Mouse (Mus musculus): ENCODE results near the gene Ostm1.

Ostm1 gene

DNA sequence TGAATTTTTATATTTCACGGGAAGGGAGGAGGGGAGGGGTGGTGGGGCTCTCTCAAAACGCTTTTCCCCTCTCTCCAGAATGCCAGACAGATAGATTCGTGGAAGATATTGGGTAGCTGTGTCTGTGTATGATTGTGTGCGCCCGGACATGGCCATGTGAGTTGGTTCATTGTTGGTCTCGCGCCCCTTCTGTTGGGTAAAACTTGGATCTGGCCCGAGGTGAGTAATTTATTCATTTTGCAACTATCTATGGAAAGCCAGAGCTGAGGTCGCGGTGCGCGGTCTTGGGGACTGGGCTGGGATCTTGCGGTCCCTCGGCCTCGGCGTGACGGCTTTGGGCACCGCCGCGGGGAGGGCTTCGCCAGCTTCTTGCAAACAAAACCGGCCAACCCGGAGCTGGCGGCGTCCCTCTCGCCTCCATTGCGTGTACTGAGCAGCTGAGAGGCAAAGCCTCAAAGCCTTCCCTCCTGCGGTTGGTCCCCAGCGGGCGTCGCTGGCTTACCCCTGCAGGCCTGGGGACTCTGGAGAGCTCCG is 347 bp downstream of the Ostm1 start:
- DNase-seq: no peak

DNA sequence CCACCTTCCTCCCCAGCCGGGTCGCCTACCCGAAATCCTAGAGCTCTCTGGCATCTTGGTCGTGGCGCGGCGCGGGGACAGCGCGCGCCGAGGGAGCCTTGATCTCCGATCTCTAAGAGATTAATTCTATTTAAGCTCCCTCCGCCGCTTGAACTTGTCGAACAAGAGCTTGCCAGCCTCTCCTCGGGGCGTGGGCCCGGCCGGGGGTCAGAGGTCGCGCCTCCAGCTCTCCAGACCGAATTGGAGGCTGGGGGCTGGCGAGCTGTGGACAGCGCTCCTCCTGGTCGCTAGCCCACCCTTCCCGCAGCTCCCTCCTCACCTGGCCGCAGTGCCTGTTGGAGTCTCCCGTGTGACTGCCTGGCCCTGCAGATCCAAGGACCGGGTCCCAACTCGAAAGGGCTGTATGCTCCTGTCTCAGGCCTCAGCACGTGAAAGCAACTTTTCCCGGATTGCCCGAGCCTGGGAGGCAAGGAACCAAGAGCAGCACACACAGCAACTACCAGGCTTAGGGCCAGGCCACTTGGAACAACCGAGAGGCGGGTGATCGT is 888 bp downstream of the Ostm1 start:
- no peak for DNase-seq

GRCm38 (mm10) chr10:42585156-42585555 is 1.5 kb downstream of the Ostm1 start:
- no peak for DNase-seq

DNA sequence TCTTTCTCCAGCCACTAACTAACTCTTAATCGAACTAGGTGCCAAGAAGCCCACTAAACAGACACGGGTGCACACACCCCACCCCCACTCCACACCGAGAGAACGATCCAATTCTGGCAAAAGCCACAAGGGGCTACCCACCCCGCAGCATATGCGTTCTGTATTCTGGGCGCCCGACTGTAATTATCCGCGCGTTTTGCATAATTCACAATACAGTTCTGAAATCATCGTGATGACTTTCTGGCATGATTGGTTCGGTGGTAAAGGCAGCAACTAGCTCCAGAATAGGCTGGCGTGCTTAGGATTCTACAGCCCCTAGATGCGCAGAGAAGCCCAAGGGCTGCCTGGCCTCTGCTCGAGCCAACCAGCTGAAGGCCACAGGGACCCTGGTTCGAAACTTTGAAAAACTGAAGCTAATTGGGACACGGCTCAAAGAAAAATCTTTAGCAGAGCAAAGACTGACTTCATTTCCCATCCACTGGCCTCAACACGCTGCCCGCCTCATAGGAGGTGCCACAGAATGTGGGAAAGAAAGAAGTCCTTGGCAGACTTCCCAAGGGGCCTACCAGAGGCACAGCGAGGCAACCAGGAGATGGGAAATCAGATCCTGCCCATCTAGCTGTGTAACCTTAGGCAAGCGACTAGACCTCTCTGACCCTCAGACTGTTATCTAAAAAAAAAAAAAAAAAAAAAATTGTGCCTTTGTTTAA is 2.1 kb downstream of the Ostm1 start:
- no peak for DNase-seq

GRCm38 (mm10) chr10:42587961-42588750 is 4.5 kb downstream of the Ostm1 start:
- DNase-seq: no peak

- DNase-seq: no peak
Measured at GRCm38 (mm10) chr10:42589505-42589904, 5.9 kb downstream of the Ostm1 start.

DNA sequence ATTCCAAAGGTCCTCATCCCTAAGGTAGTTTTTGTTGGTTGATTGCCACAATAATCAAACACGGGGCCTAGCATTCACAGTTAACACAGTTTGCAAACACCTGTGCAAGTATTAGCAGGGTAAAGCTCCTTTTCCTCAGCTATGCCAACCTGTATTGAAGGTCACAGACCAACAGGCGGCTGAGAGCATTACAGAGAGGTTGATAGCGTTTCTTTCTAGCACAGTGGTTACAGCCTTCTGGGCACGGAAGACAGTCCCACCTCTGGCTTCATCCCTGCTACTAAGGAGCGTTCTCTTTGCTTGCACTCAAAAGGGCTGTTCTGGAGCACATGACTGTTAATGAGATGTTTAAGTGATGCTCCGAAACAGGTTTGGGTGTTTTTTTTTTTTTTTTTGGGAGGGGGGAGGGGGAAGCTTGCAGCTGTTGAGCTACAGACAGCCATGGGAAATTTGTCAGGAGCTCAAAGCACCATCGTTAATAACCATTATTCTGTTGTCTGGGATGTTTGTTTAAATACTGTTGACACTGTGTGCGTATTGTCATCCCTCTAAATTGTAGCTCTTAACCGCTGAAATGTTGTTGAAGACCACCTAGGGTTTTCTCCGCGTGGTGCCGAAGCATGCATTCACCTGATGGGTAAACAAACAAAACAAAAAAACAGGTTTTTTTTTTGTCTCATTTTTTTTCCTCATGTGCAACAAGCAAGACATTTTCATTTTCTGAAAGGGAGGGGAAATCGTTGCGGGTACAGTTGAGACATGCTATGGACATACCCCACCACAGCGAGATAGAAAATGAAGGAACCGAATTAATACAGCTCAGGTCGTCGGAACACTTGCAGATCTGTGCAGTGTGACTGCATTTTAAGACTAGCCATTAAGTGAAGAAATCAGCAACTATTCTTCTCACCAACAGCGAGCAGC is 6.9 kb downstream of the Ostm1 start:
- DNase-seq: no peak

DNA sequence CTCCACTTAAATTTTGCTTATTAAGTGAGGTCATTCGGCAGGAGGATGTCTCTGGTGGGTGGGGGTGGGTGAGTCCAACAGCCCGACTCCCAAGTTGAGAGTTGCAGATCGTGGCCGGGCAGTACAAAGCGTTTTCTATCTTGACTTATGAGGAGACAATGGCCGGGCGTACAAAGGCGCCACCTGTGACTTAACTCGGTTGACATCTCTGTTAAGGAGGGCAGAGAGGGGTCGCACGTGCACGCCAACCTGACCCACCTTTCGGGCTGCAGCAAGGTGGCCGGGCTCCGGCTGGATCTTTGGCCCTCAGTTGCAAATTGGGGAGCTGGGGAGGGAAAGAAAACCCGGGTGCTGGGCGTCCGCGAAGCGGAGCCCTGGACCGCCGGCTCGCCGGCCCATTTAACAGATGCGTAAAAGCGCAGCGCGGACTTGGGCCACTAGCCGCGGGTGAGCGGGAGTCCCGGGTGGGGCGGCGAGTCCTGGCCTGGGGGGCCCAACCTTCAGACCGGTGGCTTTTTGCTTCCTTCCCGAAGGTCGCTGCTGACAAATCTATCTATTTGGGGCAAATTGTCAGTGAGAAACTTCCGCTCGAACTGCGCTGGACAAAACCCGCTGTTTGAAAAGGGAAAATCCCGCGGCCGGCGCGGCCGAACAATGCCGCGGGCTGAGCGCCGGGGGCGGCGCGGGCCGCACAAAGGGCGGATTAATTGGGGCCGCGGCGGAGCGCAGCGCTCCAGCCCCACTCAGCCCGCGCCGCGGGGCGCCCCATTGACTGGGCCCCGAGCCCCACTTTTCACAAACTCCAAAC is 7.8 kb downstream of the Ostm1 start:
- no peak for DNase-seq

DNA sequence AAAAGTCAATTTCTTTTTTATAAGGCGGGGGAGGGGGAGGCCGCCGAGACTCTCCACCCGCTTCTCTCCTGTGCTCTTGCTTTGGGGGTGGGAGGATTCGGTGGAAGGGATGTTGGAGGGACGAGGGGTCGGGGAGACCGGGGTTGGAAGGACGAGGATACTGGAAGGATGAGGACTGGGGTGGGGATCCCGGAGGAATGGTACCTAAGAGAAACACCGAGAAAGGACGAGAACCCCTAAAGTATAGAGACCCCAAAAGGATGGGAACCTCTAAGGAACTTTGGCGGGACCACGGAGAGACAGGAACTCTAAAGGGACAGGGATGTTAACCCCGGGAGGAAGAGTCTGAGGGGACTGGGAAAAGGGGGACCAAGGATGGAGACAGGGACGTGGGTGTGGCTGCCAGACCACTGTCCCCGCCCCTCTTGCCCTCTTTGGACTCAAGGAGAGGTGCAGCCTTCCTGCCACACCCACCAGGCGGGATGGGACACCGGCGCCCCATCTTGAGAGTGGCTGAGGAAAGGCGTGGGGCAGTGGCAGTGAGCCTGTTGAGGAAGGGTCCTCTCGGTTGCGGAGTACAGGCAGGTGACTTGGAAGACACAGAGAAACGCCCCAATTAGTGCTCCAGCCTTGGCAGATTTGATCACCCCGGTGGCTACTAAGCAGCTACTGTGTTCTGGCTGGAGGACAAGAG is 8.5 kb downstream of the Ostm1 start:
- no peak for DNase-seq

GRCm38 (mm10) chr10:42593201-42593600 is 9.6 kb downstream of the Ostm1 start:
- DNase-seq: no peak

DNA sequence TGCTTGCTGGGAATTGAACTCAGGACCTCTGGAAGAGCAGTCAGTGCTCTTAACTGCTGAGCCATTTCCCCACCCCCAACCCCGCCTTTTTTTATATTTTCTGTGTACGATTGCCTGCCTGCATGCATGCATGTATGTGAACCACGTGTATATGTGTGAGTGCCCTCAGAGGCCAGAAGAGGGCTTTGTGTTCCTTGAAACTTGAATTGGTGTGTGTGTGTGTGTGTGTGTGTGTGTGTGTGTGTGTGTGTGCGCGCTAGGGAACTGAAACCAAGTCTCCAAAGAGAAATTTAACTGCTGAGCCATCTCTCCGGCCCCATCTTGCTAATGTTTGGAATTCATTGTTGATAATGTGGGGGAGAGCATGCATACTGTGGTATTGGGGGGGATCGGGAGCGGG is 15.0 kb downstream of the Ostm1 start:
- no peak for DNase-seq

DNA sequence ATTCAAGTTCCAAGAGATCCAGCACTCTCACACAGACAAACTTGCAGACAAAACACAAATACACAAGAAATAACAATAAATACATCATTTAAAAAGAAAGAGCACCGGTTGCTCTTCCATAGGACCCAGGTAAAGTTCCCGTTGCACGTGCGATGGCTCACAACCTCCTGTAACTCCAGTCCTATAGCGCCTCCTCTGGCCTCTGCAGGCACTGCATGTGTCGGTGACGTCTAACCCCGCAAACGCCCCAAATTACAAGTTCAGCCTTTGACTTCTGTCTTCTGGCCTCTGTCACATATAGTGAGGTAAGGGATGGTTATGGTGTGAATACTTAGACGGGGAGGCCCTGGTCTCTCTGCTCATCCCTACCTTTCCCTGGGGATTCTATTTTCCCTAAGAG is 17.9 kb downstream of the Ostm1 start:
- DNase-seq: no peak

DNA sequence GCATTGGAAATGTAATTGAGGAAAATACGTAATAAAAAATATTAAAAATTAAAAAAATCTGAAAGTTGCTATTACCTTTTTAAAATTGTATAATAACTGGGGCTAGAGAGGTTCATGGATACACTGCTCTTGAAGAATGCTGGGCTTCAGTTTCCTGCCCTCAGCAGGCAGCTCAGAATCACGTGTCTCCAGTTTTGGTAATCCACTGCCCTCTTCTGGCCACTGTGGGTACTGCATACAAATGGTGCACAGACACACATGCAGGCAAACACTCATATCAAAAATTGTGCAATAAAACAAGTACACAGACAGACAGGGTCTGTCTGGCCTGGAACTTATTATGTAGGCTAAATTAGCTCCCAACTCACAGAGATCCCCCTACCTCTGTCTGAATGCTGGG is 21.3 kb downstream of the Ostm1 start:
- no peak for DNase-seq

- no peak for DNase-seq
Measured at GRCm38 (mm10) chr10:42606757-42607156, 23.1 kb downstream of the Ostm1 start.

- no peak for DNase-seq
Measured at GRCm38 (mm10) chr10:42613075-42613474, 29.5 kb downstream of the Ostm1 start.

DNA sequence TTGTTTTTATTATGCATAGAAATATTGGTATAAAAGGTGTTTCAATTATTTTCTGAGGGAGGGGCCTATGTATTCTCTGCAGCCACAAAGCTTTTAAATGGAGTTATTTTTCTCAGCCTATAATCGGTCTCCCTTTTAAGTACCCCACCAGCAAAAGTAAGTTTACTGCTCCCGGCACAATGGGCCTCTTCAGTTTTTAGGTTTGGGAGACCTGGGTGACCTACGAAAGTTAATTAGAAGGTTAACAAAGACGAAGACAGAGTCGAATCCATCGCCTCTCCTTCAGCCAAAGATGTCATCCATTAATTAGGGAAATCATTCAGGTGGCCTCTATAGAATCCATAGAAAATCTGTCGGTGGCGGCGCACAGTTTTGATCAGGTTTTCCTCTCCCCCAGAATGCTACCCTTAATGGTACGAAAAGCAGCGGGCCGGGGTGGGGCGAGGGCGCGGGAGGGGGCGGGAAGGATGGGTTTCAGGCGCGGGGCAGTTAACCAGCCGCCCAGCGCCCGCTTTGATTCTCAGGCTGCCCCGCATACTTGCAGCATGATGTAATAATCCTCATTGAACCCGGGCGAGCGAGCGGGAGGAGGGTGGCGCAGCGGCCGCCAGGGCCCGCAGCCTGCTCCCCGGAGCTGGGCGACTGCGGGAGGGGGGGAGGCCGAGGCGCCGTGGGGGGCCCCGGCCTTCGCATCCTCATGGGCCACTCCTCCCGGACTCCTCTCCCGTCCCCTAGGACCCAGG is 30.2 kb downstream of the Ostm1 start:
- no peak for DNase-seq

DNA sequence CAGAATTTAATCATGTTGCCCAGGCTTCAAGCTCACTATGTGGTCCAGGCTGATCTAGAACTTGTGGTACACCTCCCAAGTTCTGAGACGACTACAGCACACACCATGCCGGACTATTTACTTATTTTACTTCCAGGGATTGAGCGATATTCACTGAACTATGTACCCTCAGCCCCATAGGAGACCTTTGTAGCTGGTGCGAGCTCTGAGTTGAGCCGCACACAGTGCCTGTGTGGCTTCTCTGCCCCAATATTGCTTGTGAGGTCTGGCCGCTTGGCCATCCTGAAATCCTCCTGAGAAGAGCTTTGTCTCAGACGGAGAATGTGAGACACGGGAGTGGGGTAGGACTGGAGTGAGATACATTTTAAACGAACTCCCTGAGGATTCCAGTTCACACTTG is 31.1 kb downstream of the Ostm1 start:
- no peak for DNase-seq

- no peak for DNase-seq
Measured at GRCm38 (mm10) chr10:42618291-42618690, 34.7 kb downstream of the Ostm1 start.

DNA sequence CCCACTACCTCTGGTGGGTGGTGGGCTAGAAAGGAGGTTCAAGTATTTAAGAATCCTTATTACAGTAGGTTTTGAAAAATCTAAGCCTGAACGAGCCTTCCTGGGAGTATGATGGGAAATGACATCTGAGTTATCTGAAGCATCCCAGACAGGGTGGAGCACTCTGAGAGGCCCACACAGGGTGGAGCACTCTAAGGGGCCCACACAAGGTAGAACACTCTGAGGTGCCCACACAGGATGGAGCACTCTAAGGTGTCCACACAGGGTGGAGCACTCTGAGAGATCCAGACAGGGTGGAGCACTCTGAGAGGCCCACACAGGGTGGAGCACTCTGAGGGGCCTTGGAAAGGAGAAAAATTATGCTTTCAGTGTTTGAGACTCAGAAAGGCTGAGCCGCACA is 42.3 kb downstream of the Ostm1 start:
- DNase-seq: no peak

DNA sequence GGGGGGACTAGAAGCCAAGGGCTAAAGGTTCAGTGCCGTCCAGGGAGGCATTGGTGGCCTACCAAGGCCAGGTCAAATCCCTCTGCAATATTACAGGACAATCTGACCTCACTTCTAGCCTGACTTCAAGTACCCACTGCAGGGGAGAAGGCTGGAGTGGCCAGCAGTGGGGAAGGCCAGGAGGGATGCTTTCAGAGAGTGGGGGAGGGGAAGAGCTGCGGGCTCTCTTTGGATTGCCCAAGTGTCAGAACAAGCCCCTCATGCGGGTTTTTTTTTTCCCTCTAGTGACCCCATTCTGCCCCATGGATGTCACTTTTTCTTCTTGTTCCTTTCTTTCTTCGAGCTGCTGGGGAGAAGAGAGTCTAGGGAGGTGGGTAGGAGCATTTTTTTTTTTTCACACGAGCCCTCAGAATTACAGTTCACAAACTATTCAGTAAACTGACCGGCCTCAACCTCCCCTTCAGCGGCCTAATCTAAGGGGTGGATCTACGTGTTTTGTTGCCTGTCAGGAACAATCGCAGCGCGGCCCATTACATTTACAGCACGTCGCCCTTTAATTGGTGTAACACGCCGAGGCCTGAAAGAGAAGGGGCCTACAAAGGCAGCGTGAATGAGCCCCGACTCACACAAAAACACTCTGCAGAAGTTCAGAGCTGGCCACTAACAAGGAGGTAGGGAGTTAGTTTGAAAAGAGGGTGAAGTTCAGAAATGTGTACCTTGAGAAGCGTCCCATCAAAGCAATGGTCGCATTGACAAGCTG is 47.2 kb downstream of the Ostm1 start:
- DNase-seq: no peak
